Mouse (Mus musculus): Measurements from ENCODE around the gene Asphd1. TPM values are rescaled to one million over a fixed set of nuclear protein-coding genes. Genes with fewer than 3 reads are reported as not detected.

Gene Asphd1
- polyA plus RNA-seq, 2 experiments from 2014 or later: 0.48 to 0.51 TPM

Other genes starting within 250 kb of the Asphd1 start
- 1,000 to 10,000 TPM; 2,251 to 2,782 TPM for gene Coro1a, start 241.8 kb downstream of the Asphd1 start, polyA plus RNA-seq (2017; shearing (Covaris generic))
- gene Mapk3, start 190.0 kb downstream of the Asphd1 start, polyA plus RNA-seq (2017; shearing (Covaris generic)): 10 to 100 TPM; 16.9 to 17.8 TPM
- gene Gdpd3, start 183.2 kb downstream of the Asphd1 start, polyA plus RNA-seq (2017; shearing (Covaris generic)): 10 to 100 TPM; 13.9 to 17.4 TPM
- 10 to 100 TPM; 58.4 to 83.8 TPM for gene Ypel3, start 172.6 kb downstream of the Asphd1 start, polyA plus RNA-seq (2017; shearing (Covaris generic))
- gene Tbx6, start 168.1 kb downstream of the Asphd1 start, polyA plus RNA-seq (2017; shearing (Covaris generic)): 1 to 10 TPM; 5.9 to 7.5 TPM
- 100 to 1,000 TPM; 139 to 140 TPM for gene Ppp4c, start 157.1 kb downstream of the Asphd1 start, polyA plus RNA-seq (2017; shearing (Covaris generic))
- gene Fam57b, start 151.9 kb downstream of the Asphd1 start, polyA plus RNA-seq (2017; shearing (Covaris generic)): not detected
- gene 4930451I11Rik, start 117.9 kb downstream of the Asphd1 start, polyA plus RNA-seq (2017; shearing (Covaris generic)): not detected
- not detected for gene Doc2a, start 102.2 kb downstream of the Asphd1 start, polyA plus RNA-seq (2017; shearing (Covaris generic))
- gene Hirip3, start 87.6 kb downstream of the Asphd1 start, polyA plus RNA-seq (2017; shearing (Covaris generic)): 10 to 100 TPM; 12.7 to 20.6 TPM
- 10 to 100 TPM; 53.9 to 55.7 TPM for gene Ino80e, start 87.2 kb downstream of the Asphd1 start, polyA plus RNA-seq (2017; shearing (Covaris generic))
- 10 to 100 TPM; 15.3 to 15.6 TPM for gene Taok2, start 64.9 kb downstream of the Asphd1 start, polyA plus RNA-seq (2017; shearing (Covaris generic))
- 10 to 100 TPM; 40.2 to 53.2 TPM for gene Tmem219, start 26.7 kb downstream of the Asphd1 start, polyA plus RNA-seq (2017; shearing (Covaris generic))
- gene Kctd13, start 20.7 kb downstream of the Asphd1 start, polyA plus RNA-seq (2017; shearing (Covaris generic)): 1 to 10 TPM; 5.5 to 8.9 TPM
- 1 to 10 TPM; 1.5 to 1.8 TPM for gene Sez6l2, start 981 bp upstream of the Asphd1 start, polyA plus RNA-seq (2017; shearing (Covaris generic))
- 100 to 1,000 TPM; 121 to 152 TPM for gene Cdipt, start 26.3 kb upstream of the Asphd1 start, polyA plus RNA-seq (2017; shearing (Covaris generic))
- gene Cdiptos, start 26.5 kb upstream of the Asphd1 start, polyA plus RNA-seq (2017; shearing (Covaris generic)): 1 to 10 TPM in 1 of 2 experiments, under 1 TPM in 1; 0.32 to 1.1 TPM
- gene Mvp, start 65.0 kb upstream of the Asphd1 start, polyA plus RNA-seq (2017; shearing (Covaris generic)): 10 to 100 TPM; 13.7 to 20.9 TPM
- 1 to 10 TPM; 1.3 to 2.4 TPM for gene Pagr1b, start 66.9 kb upstream of the Asphd1 start, polyA plus RNA-seq (2017; shearing (Covaris generic))
- gene Pagr1a, start 67.8 kb upstream of the Asphd1 start, polyA plus RNA-seq (2017; shearing (Covaris generic)): 10 to 100 TPM; 49.2 to 70.1 TPM
- 10 to 100 TPM; 12.5 to 49.1 TPM for gene Gm42742, start 71.5 kb upstream of the Asphd1 start, polyA plus RNA-seq (2017; shearing (Covaris generic))
- 1 to 10 TPM; 2.6 to 3.3 TPM for gene Prrt2, start 71.6 kb upstream of the Asphd1 start, polyA plus RNA-seq (2017; shearing (Covaris generic))
- gene Maz, start 77.5 kb upstream of the Asphd1 start, polyA plus RNA-seq (2017; shearing (Covaris generic)): 10 to 100 TPM; 14.5 to 18.4 TPM
- 10 to 100 TPM; 13.9 to 20.5 TPM for gene Kif22, start 92.9 kb upstream of the Asphd1 start, polyA plus RNA-seq (2017; shearing (Covaris generic))
- under 1 TPM in 1 of 2 experiments, not detected in 1; 0.81 TPM for gene Zg16, start 137.7 kb upstream of the Asphd1 start, polyA plus RNA-seq (2017; shearing (Covaris generic))
- 100 to 1,000 TPM; 274 to 321 TPM for gene AI467606, start 141.8 kb upstream of the Asphd1 start, polyA plus RNA-seq (2017; shearing (Covaris generic))
- 10 to 100 TPM in 1 of 2 experiments, 1 to 10 TPM in 1; 7.5 to 15.2 TPM for gene Qprt, start 172.6 kb upstream of the Asphd1 start, polyA plus RNA-seq (2017; shearing (Covaris generic))
- gene Spn, start 188.2 kb upstream of the Asphd1 start, polyA plus RNA-seq (2017; shearing (Covaris generic)): 100 to 1,000 TPM; 101 to 103 TPM
- 10 to 100 TPM; 39.7 to 51.9 TPM for gene Cd2bp2, start 246.5 kb upstream of the Asphd1 start, polyA plus RNA-seq (2017; shearing (Covaris generic))